ENCODE assay signal across 34 mouse cellular contexts in the genomic region with DNA sequence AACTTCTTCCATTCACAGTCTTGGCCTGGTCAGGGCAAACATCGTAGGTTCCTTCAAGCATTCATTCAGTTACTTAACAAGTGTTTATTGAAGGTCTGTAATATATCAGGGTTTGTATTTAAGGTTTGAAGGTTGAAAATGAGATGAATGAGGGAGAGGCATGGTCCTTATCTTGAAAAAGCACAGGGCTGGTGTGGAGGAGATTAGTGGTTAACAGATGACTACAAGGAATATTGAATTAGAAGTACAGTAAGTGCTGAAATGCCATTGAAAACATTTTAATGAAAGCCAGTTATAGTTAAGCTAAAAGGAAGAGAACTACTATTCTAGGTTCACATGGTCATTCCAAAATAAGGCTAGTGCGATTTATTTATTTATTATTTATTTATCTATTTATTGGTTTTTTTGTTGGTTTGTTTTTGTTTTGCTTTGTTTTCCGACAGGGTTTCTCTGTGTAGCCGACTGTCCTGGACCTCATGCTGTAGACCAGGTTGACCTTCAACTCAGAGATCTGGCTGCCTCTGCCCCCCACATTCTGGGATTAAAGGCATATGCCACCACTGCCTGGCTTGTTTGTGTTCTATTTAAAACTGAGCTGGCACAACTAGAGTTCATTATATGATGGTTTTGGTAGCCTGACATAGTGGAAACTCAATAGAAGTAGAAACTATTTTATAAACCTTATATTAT.
DNase-seq lines count a peak whose midpoint lies in the region; ATAC-seq lines count a peak whose summit lies in the region.
"Had no signal": no experiment of that assay in that cellular context is flagged by ENCODE, and none has a peak within 500 bp of the region (broad histone marks: within the 10 kb centered on the region; RNA-seq: fewer than 3 reads in every experiment).

No protein-coding gene starts in this region.

- WGBS in liver, embryonic 11.5 days: 58% methylated on average over 4 of the region's 4 CpGs
- WGBS in liver, embryonic 16.5 days (ENCODE audit: insufficient replicate concordance): 33% methylated on average over 4 of the region's 4 CpGs
- 82% methylated on average over 4 of the region's 4 CpGs for WGBS in forebrain, embryonic 10.5 days

- no peak overlapping the region for H3K4me2 ChIP-seq in liver, embryonic 11.5 days
- H3K4me2 ChIP-seq in liver, embryonic 16.5 days (ENCODE audit: low read depth, low read length): peak overlapping the region; percentile 32; the same call in 1 of the 2 replicates
- H3K4me2 ChIP-seq: embryonic facial prominence, embryonic 12.5 days; forebrain, embryonic 12.5 days; heart, embryonic 15.5 days; intestine, embryonic 15.5 days; limb, embryonic 12.5 days had no signal

- H3K4me1 ChIP-seq in liver, embryonic 11.5 days (replicated peaks; ENCODE audit: control insufficient read depth, insufficient read depth, low read length): peaks cover 7% of the 10 kb centered on the region; the same call in 1 of the 2 replicates
- H3K4me1 ChIP-seq in liver, embryonic 16.5 days (ENCODE audit: control insufficient read depth, low read depth, low read length): peaks cover 7% of the 10 kb centered on the region
- H3K4me1 ChIP-seq in forebrain, embryonic 10.5 days: peaks cover 17% of the 10 kb centered on the region
- H3K4me1 ChIP-seq: embryonic facial prominence, embryonic 12.5 days; forebrain, embryonic 12.5 days; heart, embryonic 10.5 days; heart, embryonic 15.5 days; intestine, embryonic 15.5 days; limb, embryonic 12.5 days had no signal

- peak; percentile 35 for DNase-seq in MEL-GATA-1-ER (ENCODE audit: extremely low read depth, low read depth)
- peak; percentile 63 for DNase-seq in c-Kit-positive CD71-positive TER-119-positive erythroid progenitor cells, embryonic 14.5 days (ENCODE audit: low spot score)
- DNase-seq in liver, embryonic 11.5 days (ENCODE audit: low spot score): no peak
- no peak for DNase-seq in retina, embryonic 14.5 days (ENCODE audit: low spot score)
- DNase-seq in forebrain, embryonic 10.5 days (ENCODE audit: extremely low spot score, low spot score): no peak
- no peak for DNase-seq in gastrocnemius, adult 18-20 months (ENCODE audit: low spot score)
- DNase-seq in layer of hippocampus, adult 9-10 months (ENCODE audit: low spot score): no peak
- DNase-seq: adrenal gland, adult 2 months; adrenal gland, postnatal 36 days; cerebellum, adult 11 months; cerebellum, adult 9-10 months; cerebellum, postnatal 36 days; embryo, embryonic 11 days; forebrain, postnatal 0 days; gastrocnemius, postnatal 14 days; heart, adult 11 months; kidney, adult 2 months; layer of hippocampus, adult 9-11 months; lung, adult 18-20 months; lung, postnatal 4 days; midbrain, embryonic 14.5 days; right cerebral cortex, adult 18-20 months; thymus, postnatal 25 days had no signal

- peak; percentile 88 for ATAC-seq in liver, embryonic 11.5 days (replicated peaks; ENCODE audit: low FRiP score)
- ATAC-seq in liver, embryonic 16.5 days (ENCODE audit: low read depth): peak; percentile 91
- ATAC-seq: activated CD4-positive, CD25-positive, alpha-beta regulatory T cell, adult 4 months; forebrain, postnatal 0 days; hindbrain, embryonic 16.5 days; intestine, embryonic 15.5 days; lung, postnatal 0 days had no signal

- no peak overlapping the region for H3K27ac ChIP-seq in liver, embryonic 11.5 days (ENCODE audit: low read depth, low read length)
- peak overlapping the region; percentile 79 for H3K27ac ChIP-seq in liver, embryonic 16.5 days (ENCODE audit: low read length)
- no peak overlapping the region for H3K27ac ChIP-seq in forebrain, embryonic 10.5 days
- H3K27ac ChIP-seq: embryonic facial prominence, embryonic 12.5 days; forebrain, embryonic 12.5 days; heart, embryonic 10.5 days; heart, embryonic 15.5 days; intestine, embryonic 15.5 days; kidney, postnatal 0 days; limb, embryonic 12.5 days had no signal

- H3K4me3 ChIP-seq in liver, embryonic 11.5 days (ENCODE audit: low read depth, low read length): no peak overlapping the region
- H3K4me3 ChIP-seq in liver, embryonic 16.5 days (ENCODE audit: low read depth, low read length): no peak overlapping the region
- H3K4me3 ChIP-seq in forebrain, embryonic 10.5 days: no peak overlapping the region
- H3K4me3 ChIP-seq: embryonic facial prominence, embryonic 12.5 days; forebrain, embryonic 12.5 days; heart, embryonic 10.5 days; heart, embryonic 15.5 days; intestine, embryonic 15.5 days; limb, embryonic 12.5 days had no signal

- no peaks in the 10 kb centered on the region for H3K36me3 ChIP-seq in liver, embryonic 11.5 days (ENCODE audit: control insufficient read depth, insufficient read depth, low read length)
- no peaks in the 10 kb centered on the region for H3K36me3 ChIP-seq in liver, embryonic 16.5 days (ENCODE audit: control insufficient read depth, insufficient read depth)
- no peaks in the 10 kb centered on the region for H3K36me3 ChIP-seq in forebrain, embryonic 10.5 days (replicated peaks)
- H3K36me3 ChIP-seq: embryonic facial prominence, embryonic 12.5 days; forebrain, embryonic 12.5 days; heart, embryonic 10.5 days; heart, embryonic 15.5 days; intestine, embryonic 15.5 days; limb, embryonic 12.5 days had no signal

- H3K9ac ChIP-seq in liver, embryonic 11.5 days (ENCODE audit: low read depth, low read length): no peak overlapping the region
- 0 out of 2 replicates have a peak overlapping the region, but pooled peaks have one; percentile 9 for H3K9ac ChIP-seq in liver, embryonic 16.5 days (ENCODE audit: low read depth, low read length)
- H3K9ac ChIP-seq: embryonic facial prominence, embryonic 12.5 days; forebrain, embryonic 12.5 days; forebrain, postnatal 0 days; heart, embryonic 15.5 days; intestine, embryonic 15.5 days; limb, embryonic 12.5 days had no signal

- H3K27me3 ChIP-seq in liver, embryonic 11.5 days (replicated peaks; ENCODE audit: control insufficient read depth, insufficient read depth, low read length): no peaks in the 10 kb centered on the region
- H3K27me3 ChIP-seq in liver, embryonic 16.5 days (ENCODE audit: control insufficient read depth, insufficient read depth, low read depth, low read length): no peaks in the 10 kb centered on the region
- no peaks in the 10 kb centered on the region for H3K27me3 ChIP-seq in forebrain, embryonic 10.5 days (ENCODE audit: poor library complexity, severe bottlenecking)
- H3K27me3 ChIP-seq: embryonic facial prominence, embryonic 12.5 days; forebrain, embryonic 12.5 days; heart, embryonic 15.5 days; intestine, embryonic 15.5 days; limb, embryonic 12.5 days had no signal

- H3K9me3 ChIP-seq in liver, embryonic 11.5 days (ENCODE audit: control insufficient read depth, low read length): no peaks in the 10 kb centered on the region
- H3K9me3 ChIP-seq in liver, embryonic 16.5 days (replicated peaks; ENCODE audit: control insufficient read depth, low read length): no peaks in the 10 kb centered on the region
- H3K9me3 ChIP-seq in forebrain, embryonic 10.5 days: no peaks in the 10 kb centered on the region
- H3K9me3 ChIP-seq: embryonic facial prominence, embryonic 12.5 days; forebrain, embryonic 12.5 days; heart, embryonic 10.5 days; heart, embryonic 15.5 days; intestine, embryonic 15.5 days; limb, embryonic 12.5 days had no signal

Comparison
In these comparisons a context has a peak if more than half of its experiments do, and no peak if none do; other contexts are left out.
1. DNase-seq: peak in MEL-GATA-1-ER (single experiment) and c-Kit-positive CD71-positive TER-119-positive erythroid progenitor cells, embryonic 14.5 days (single experiment); none in liver, embryonic 11.5 days (single experiment), retina, embryonic 14.5 days (single experiment), forebrain, embryonic 10.5 days (single experiment), gastrocnemius, adult 18-20 months (single experiment) and layer of hippocampus, adult 9-10 months (single experiment).